Mouse (Mus musculus) limb, embryonic 15.5 days (tissue): Measurements from ENCODE around the gene Reck. TPM values are rescaled to one million over a fixed set of nuclear protein-coding genes. Genes with fewer than 3 reads are reported as not detected.

ENCODE experiments used
- ATAC-seq: fragments of 200-750 bp; cut with Nextera tagmentation; 2 replicates; pipeline ENCODE4 v1.8.0; 2017; ENCODE audit warnings: low read depth, moderate TSS enrichment; ENCODE audit not compliant: insufficient number of reproducible peaks, low FRiP score, low TSS enrichment
- H3K27ac ChIP-seq: fragments of 300-500 bp; sonication (generic); 2 replicates; pipeline ENCODE4 v1.5.1; 2015; ENCODE audit warnings: moderate library complexity, mild to moderate bottlenecking, inconsistent platforms
- H3K27me3 ChIP-seq: fragments of 300-500 bp; sonication (generic); 2 replicates; pipeline ENCODE4 v1.6.1; 2015; ENCODE audit warnings: inconsistent platforms
- H3K36me3 ChIP-seq: fragments of 300-500 bp; sonication (generic); 2 replicates; pipeline ENCODE4 v1.6.1; 2015; ENCODE audit warnings: inconsistent platforms
- H3K4me1 ChIP-seq: fragments of 300-500 bp; sonication (generic); 2 replicates; pipeline ENCODE4 v1.6.1; 2015; ENCODE audit warnings: inconsistent platforms
- H3K4me2 ChIP-seq: fragments of 300-500 bp; sonication (generic); 2 replicates; pipeline ENCODE4 v1.6.1; 2015; ENCODE audit warnings: mild to moderate bottlenecking, inconsistent platforms
- H3K4me3 ChIP-seq: fragments of 300-500 bp; sonication (generic); 2 replicates; pipeline ENCODE4 v1.5.1; 2015; ENCODE audit warnings: mild to moderate bottlenecking, inconsistent platforms
- H3K9ac ChIP-seq: fragments of 300-500 bp; sonication (generic); 2 replicates; pipeline ENCODE4 v1.6.1; 2015; ENCODE audit warnings: inconsistent platforms
- H3K9me3 ChIP-seq: fragments of 300-500 bp; sonication (generic); 2 replicates; pipeline ENCODE4 v1.6.1; 2016; ENCODE audit warnings: inconsistent platforms
- WGBS: fragments of 180-500 bp; shearing (Covaris S2); methylation state at CpG from one replicate; pipeline ENCODE4 v1.1.7; 2015; 5-methylcytosine and 5-hydroxymethylcytosine counted together
- polyA plus RNA-seq: library from polyadenylated mRNA; unstranded; fragments of >200 nt; fragmentation: Nextera tagmentation; extraction: Ambion mirVana; gene quantifications from 2 replicates; pipeline ENCODE4 v1.2.1, GENCODE M21; 2015

The Reck gene
- 34.6 and 37.9 TPM in 2 replicates for polyA plus RNA-seq

- H3K4me1 ChIP-seq, result peaks cover 19% of the 10 kb centered on the region
- peak within 1 kb of the TSS; percentile 69 for H3K27ac ChIP-seq
- H3K9me3 ChIP-seq, result no peaks in the 10 kb centered on the region
- H3K4me3 ChIP-seq, result peak within 1 kb of the TSS; percentile 93
- H3K4me2 ChIP-seq, result peak within 1 kb of the TSS; percentile 83
- H3K9ac ChIP-seq, result peak within 1 kb of the TSS; percentile 67
- H3K36me3 ChIP-seq, result no peaks in the 10 kb centered on the region
- no peaks in the 10 kb centered on the region for H3K27me3 ChIP-seq
- WGBS, result under 1% methylated on average over 73 of the region's 73 CpGs
- ATAC-seq, result peak; percentile 89
Observed at GRCm38 (mm10) chr4:43875160-43875918, at the start of gene Reck. Gene Reck, plus strand, starts transcription at chr4:43875530.

GRCm38 (mm10) chr4:43828806-43829205 lies 46.5 kb upstream of the Reck start:
- H3K27ac ChIP-seq, result no peak overlapping the region

GRCm38 (mm10) chr4:43832031-43832430 lies 43.3 kb upstream of the Reck start:
- no peaks in the 10 kb centered on the region for H3K9me3 ChIP-seq
- no peaks in the 10 kb centered on the region for H3K36me3 ChIP-seq
- no peak overlapping the region for H3K4me2 ChIP-seq
- H3K4me1 ChIP-seq, result no peaks in the 10 kb centered on the region
- no peak for ATAC-seq
- H3K27me3 ChIP-seq, result no peaks in the 10 kb centered on the region
- H3K27ac ChIP-seq, result no peak overlapping the region
- H3K9ac ChIP-seq, result no peak overlapping the region
- H3K4me3 ChIP-seq, result no peak overlapping the region
- WGBS, result 72% methylated on average over 5 of the region's 5 CpGs

More at GRCm38 (mm10) chr4:43828806-43829205, 46.5 kb upstream of the Reck start:
- Histone ChIP-seq H3K4me1 (peaks cover under 1% of the 10 kb centered on the region; the same call in 1 of the 2 replicates), H3K27me3 (no peaks in the 10 kb centered on the region), H3K9ac (no peak overlapping the region), H3K36me3 (no peaks in the 10 kb centered on the region), H3K9me3 (no peaks in the 10 kb centered on the region), H3K4me3 (no peak overlapping the region), H3K4me2 (no peak overlapping the region)
- ATAC-seq, result no peak
- WGBS, result 81% methylated on average over 4 of the region's 4 CpGs

GRCm38 (mm10) chr4:43833752-43834151 lies 41.6 kb upstream of the Reck start:
- WGBS, result 71% methylated on average over 5 of the region's 5 CpGs
- Histone ChIP-seq H3K27me3 (no peaks in the 10 kb centered on the region), H3K4me2 (no peak overlapping the region), H3K9me3 (no peaks in the 10 kb centered on the region), H3K4me1 (no peaks in the 10 kb centered on the region), H3K4me3 (no peak overlapping the region), H3K9ac (no peak overlapping the region), H3K27ac (no peak overlapping the region), H3K36me3 (no peaks in the 10 kb centered on the region)
- ATAC-seq, result no peak

- no peaks in the 10 kb centered on the region for H3K36me3 ChIP-seq
- no peaks in the 10 kb centered on the region for H3K27me3 ChIP-seq
- 64% methylated on average over 4 of the region's 4 CpGs for WGBS
- no peak overlapping the region for H3K4me3 ChIP-seq
- no peak overlapping the region for H3K4me2 ChIP-seq
- H3K9ac ChIP-seq, result no peak overlapping the region
- no peaks in the 10 kb centered on the region for H3K9me3 ChIP-seq
- H3K4me1 ChIP-seq, result no peaks in the 10 kb centered on the region
- no peak for ATAC-seq
- no peak overlapping the region for H3K27ac ChIP-seq
Observed at GRCm38 (mm10) chr4:43834749-43835148, 40.6 kb upstream of the Reck start.

- Histone ChIP-seq H3K27me3 (no peaks in the 10 kb centered on the region), H3K4me3 (no peak overlapping the region), H3K9me3 (no peaks in the 10 kb centered on the region), H3K4me1 (no peaks in the 10 kb centered on the region), H3K4me2 (no peak overlapping the region), H3K9ac (no peak overlapping the region), H3K36me3 (no peaks in the 10 kb centered on the region), H3K27ac (no peak overlapping the region)
- 66% methylated on average over 3 of the region's 3 CpGs for WGBS
- ATAC-seq, result no peak
Observed at GRCm38 (mm10) chr4:43838326-43838725, 37.0 kb upstream of the Reck start.

GRCm38 (mm10) chr4:43840101-43840500 lies 35.2 kb upstream of the Reck start, which contains the start of gene Olfr157:
Gene Olfr157, minus strand, starts transcription at chr4:43840201.
- no peak for ATAC-seq
- no peak within 1 kb of the TSS for H3K4me2 ChIP-seq
- no peaks in the 10 kb centered on the region for H3K27me3 ChIP-seq
- WGBS, result 68% methylated on average over 1 of the region's 1 CpGs
- H3K4me3 ChIP-seq, result no peak within 1 kb of the TSS
- H3K36me3 ChIP-seq, result no peaks in the 10 kb centered on the region
- H3K4me1 ChIP-seq, result no peaks in the 10 kb centered on the region
- H3K9ac ChIP-seq, result no peak within 1 kb of the TSS
- H3K9me3 ChIP-seq, result no peaks in the 10 kb centered on the region
- H3K27ac ChIP-seq, result no peak within 1 kb of the TSS

- ATAC-seq, result no peak
- Histone ChIP-seq H3K9me3 (no peaks in the 10 kb centered on the region), H3K27ac (no peak within 1 kb of the TSS), H3K4me1 (no peaks in the 10 kb centered on the region), H3K4me3 (no peak within 1 kb of the TSS), H3K4me2 (no peak within 1 kb of the TSS), H3K9ac (no peak within 1 kb of the TSS), H3K27me3 (no peaks in the 10 kb centered on the region), H3K36me3 (no peaks in the 10 kb centered on the region)
- WGBS, result 84% methylated on average over 6 of the region's 6 CpGs
Observed at GRCm38 (mm10) chr4:43851265-43851664, 24.1 kb upstream of the Reck start, which contains the start of gene Olfr155. Gene Olfr155, plus strand, starts transcription at chr4:43851565.

- no peak for ATAC-seq
- WGBS, result 70% methylated on average over 8 of the region's 8 CpGs
- no peaks in the 10 kb centered on the region for H3K4me1 ChIP-seq
- H3K4me3 ChIP-seq, result no peak overlapping the region
- H3K27me3 ChIP-seq, result no peaks in the 10 kb centered on the region
- no peaks in the 10 kb centered on the region for H3K9me3 ChIP-seq
- H3K4me2 ChIP-seq, result no peak overlapping the region
- no peak overlapping the region for H3K27ac ChIP-seq
- H3K9ac ChIP-seq, result no peak overlapping the region
- H3K36me3 ChIP-seq, result no peaks in the 10 kb centered on the region
Observed at GRCm38 (mm10) chr4:43854101-43854500, 21.2 kb upstream of the Reck start.

GRCm38 (mm10) chr4:43859886-43860285 lies 15.4 kb upstream of the Reck start:
- Histone ChIP-seq H3K4me1 (peaks cover 6% of the 10 kb centered on the region), H3K4me2 (no peak overlapping the region)
- ATAC-seq, result no peak

GRCm38 (mm10) chr4:43860744-43861519 lies 14.4 kb upstream of the Reck start:
- no peak for ATAC-seq
- Histone ChIP-seq H3K4me2 (no peak overlapping the region), H3K9me3 (no peaks in the 10 kb centered on the region), H3K27me3 (no peaks in the 10 kb centered on the region), H3K4me1 (peaks cover 6% of the 10 kb centered on the region), H3K9ac (no peak overlapping the region), H3K27ac (peak overlapping the region; percentile 14; the same call in 1 of the 2 replicates), H3K36me3 (no peaks in the 10 kb centered on the region), H3K4me3 (no peak overlapping the region)
- 15% methylated on average over 14 of the region's 14 CpGs for WGBS

More at GRCm38 (mm10) chr4:43859886-43860285, 15.4 kb upstream of the Reck start:
- Histone ChIP-seq H3K9ac (no peak overlapping the region), H3K36me3 (no peaks in the 10 kb centered on the region), H3K27ac (no peak overlapping the region), H3K4me3 (no peak overlapping the region), H3K9me3 (no peaks in the 10 kb centered on the region), H3K27me3 (no peaks in the 10 kb centered on the region)
- 68% methylated on average over 10 of the region's 10 CpGs for WGBS

GRCm38 (mm10) chr4:43863298-43863697 lies 12.0 kb upstream of the Reck start:
- whole genome bisulfite sequencing, result 67% methylated on average over 4 of the region's 4 CpGs
- no peaks in the 10 kb centered on the region for H3K27me3 ChIP-seq
- no peak overlapping the region for H3K4me2 ChIP-seq
- H3K4me3 ChIP-seq, result no peak overlapping the region
- no peak for ATAC-seq
- H3K9me3 ChIP-seq, result no peaks in the 10 kb centered on the region
- no peaks in the 10 kb centered on the region for H3K36me3 ChIP-seq
- H3K4me1 ChIP-seq, result peaks cover 6% of the 10 kb centered on the region
- H3K27ac ChIP-seq, result no peak overlapping the region
- no peak overlapping the region for H3K9ac ChIP-seq
